Mouse (Mus musculus): ENCODE results near the gene Gm19935. TPM values are rescaled to one million over a fixed set of nuclear protein-coding genes. Genes with fewer than 3 reads are reported as not detected.

The Gm19935 gene
- polyA plus RNA-seq, 1 experiment from 2014 or later, result not detected

DNA sequence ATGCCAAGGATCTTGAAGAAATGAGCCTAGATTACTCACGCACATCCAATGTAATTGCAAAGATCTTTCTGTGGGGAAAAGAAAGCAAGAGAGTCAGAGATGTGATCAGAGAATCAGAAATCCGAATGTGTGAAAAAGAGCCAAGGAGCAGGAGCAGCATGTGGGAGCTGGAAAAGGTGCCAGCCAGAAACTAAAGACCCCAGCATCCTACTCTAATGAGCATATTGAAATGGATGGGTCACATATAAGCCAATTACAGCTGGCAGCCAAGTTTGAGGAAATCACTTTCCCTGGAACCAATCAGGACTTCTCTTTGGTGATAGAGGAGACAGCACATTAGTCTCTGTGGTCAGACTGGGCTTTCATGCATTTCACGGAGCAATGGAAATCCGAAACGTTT, 47.4 kb downstream of the Gm19935 start:
- Histone ChIP-seq H3K36me3 (replicated peaks) (no peaks in the 10 kb centered on the region), H3K4me2 (no peak overlapping the region), H3K27ac (no peak overlapping the region), H3K4me1 (no peaks in the 10 kb centered on the region), H3K9me3 (no peaks in the 10 kb centered on the region), H3K9ac (no peak overlapping the region), H3K27me3 (no peaks in the 10 kb centered on the region), H3K4me3 (replicated peaks) (no peak overlapping the region)
- ATAC-seq (ENCODE audit: low FRiP score), result no peak
- 89% methylated on average over 5 of the region's 5 CpGs for WGBS

Small RNA genes lying within 50 kb of the gene (microRNA-seq; reads per million reads assigned to microRNA genes)
- gene Gm44382, result not detected

Other genes starting within 250 kb of the Gm19935 start
- gene Chd9, start 11.0 kb upstream of the Gm19935 start, polyA plus RNA-seq (2016; fragmentation: Nextera tagmentation; extraction: Ambion mirVana), result 72.0 and 73.3 TPM in 2 replicates

Measured in forebrain, embryonic 12.5 days (tissue).